Comparison of ENCODE assay signal across 8 mouse cellular contexts in the genomic region with DNA sequence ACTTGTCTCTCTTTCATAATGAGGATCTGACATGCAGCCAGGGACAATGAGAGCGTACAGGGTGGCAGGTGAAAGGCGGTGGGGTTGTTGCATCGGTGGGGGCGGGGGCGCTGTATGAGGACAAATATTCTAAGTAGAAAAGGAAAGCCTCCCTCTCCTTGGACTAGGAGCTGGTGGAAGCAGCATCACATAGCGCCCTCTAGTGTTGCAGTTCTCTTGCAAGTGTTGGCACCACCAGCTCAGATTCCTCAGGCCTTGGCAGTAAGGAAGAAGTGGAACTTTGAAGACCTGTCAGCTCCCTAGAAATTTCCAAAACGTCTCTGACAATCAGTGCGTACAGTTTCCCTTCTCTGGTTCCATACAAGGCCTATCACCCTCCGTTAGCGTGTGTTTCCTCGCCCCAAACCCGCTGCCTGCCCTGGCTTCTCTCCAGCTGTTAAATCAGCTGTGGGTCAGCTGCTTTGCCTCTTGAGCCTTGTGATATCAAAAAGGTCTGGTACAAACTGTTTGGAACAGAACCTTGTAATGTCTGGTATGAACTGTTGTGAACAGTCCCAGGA.
DNase-seq lines count a peak whose midpoint lies in the region; ATAC-seq and TF ChIP-seq lines count a peak whose summit lies in the region.

No protein-coding gene starts in this region.

- no peaks in the 10 kb centered on the region for H3K27me3 ChIP-seq in kidney, embryonic 16.5 days (ENCODE audit: insufficient read depth, low read length)
- no peaks in the 10 kb centered on the region for H3K27me3 ChIP-seq in embryonic facial prominence, embryonic 11.5 days (ENCODE audit: control insufficient read depth, insufficient read depth, low read length)
- no peaks in the 10 kb centered on the region for H3K27me3 ChIP-seq in hindbrain, postnatal 0 days (ENCODE audit: insufficient read depth, low read length)

- no peaks in the 10 kb centered on the region for H3K36me3 ChIP-seq in kidney, embryonic 16.5 days (ENCODE audit: insufficient read depth, low read length)
- H3K36me3 ChIP-seq in embryonic facial prominence, embryonic 11.5 days (replicated peaks; ENCODE audit: control insufficient read depth, insufficient read depth, low read depth, low read length), result no peaks in the 10 kb centered on the region
- no peaks in the 10 kb centered on the region for H3K36me3 ChIP-seq in hindbrain, postnatal 0 days (ENCODE audit: insufficient read depth, low read length)

- 72% methylated on average over 12 of the region's 12 CpGs for WGBS in kidney, embryonic 16.5 days
- 62% methylated on average over 12 of the region's 12 CpGs for WGBS in embryonic facial prominence, embryonic 11.5 days
- WGBS in hindbrain, postnatal 0 days, result 58% methylated on average over 12 of the region's 12 CpGs

- intact Hi-C loops in left cerebral cortex, postnatal 4 days (cut with DNase I), result no loop called here

- no peak overlapping the region for H3K9ac ChIP-seq in kidney, embryonic 16.5 days (replicated peaks; ENCODE audit: low read length)
- no peak overlapping the region for H3K9ac ChIP-seq in embryonic facial prominence, embryonic 11.5 days (replicated peaks; ENCODE audit: low read length)
- no peak overlapping the region for H3K9ac ChIP-seq in hindbrain, postnatal 0 days (replicated peaks; ENCODE audit: low read length)

- no peak overlapping the region for H3K4me3 ChIP-seq in kidney, embryonic 16.5 days (ENCODE audit: low read length)
- no peak overlapping the region for H3K4me3 ChIP-seq in embryonic facial prominence, embryonic 11.5 days (ENCODE audit: low read depth, low read length)
- H3K4me3 ChIP-seq in hindbrain, postnatal 0 days (ENCODE audit: low read length), result no peak overlapping the region

- H3K4me1 ChIP-seq in kidney, embryonic 16.5 days (ENCODE audit: insufficient read depth, low read length), result no peaks in the 10 kb centered on the region
- H3K4me1 ChIP-seq in embryonic facial prominence, embryonic 11.5 days (ENCODE audit: control insufficient read depth, insufficient read depth, low read length), result no peaks in the 10 kb centered on the region
- H3K4me1 ChIP-seq in hindbrain, postnatal 0 days (ENCODE audit: insufficient read depth, low read length), result no peaks in the 10 kb centered on the region

- DNase-seq in kidney, adult 18-20 months, result peak; percentile 48
- DNase-seq in adrenal gland, postnatal 10 days, result peak; percentile 60
- DNase-seq in embryonic facial prominence, embryonic 11.5 days (ENCODE audit: low spot score), result peak; percentile 59
- DNase-seq in hindbrain, postnatal 0 days (ENCODE audit: low spot score), result peak; percentile 84
- peak; percentile 83 for DNase-seq in left cerebral cortex, postnatal 4 days
- DNase-seq in right cerebral cortex, postnatal 4 days, result peak; percentile 74

- H3K27ac ChIP-seq in kidney, embryonic 16.5 days (ENCODE audit: low read length), result no peak overlapping the region
- H3K27ac ChIP-seq in embryonic facial prominence, embryonic 11.5 days (replicated peaks; ENCODE audit: low read depth, low read length), result no peak overlapping the region
- no peak overlapping the region for H3K27ac ChIP-seq in hindbrain, postnatal 0 days

- peak; percentile 71 for TF ChIP-seq CTCF in hindbrain, postnatal 0 days (IDR thresholded peaks at IDR 0.05; ENCODE audit: low read depth)

- H3K4me2 ChIP-seq in kidney, embryonic 16.5 days (replicated peaks; ENCODE audit: low read depth, low read length), result no peak overlapping the region
- no peak overlapping the region for H3K4me2 ChIP-seq in embryonic facial prominence, embryonic 11.5 days (ENCODE audit: low read depth, low read length)
- no peak overlapping the region for H3K4me2 ChIP-seq in hindbrain, postnatal 0 days (ENCODE audit: low read depth, low read length)

- no peaks in the 10 kb centered on the region for H3K9me3 ChIP-seq in kidney, embryonic 16.5 days (ENCODE audit: low read length)
- no peaks in the 10 kb centered on the region for H3K9me3 ChIP-seq in embryonic facial prominence, embryonic 11.5 days (replicated peaks; ENCODE audit: control insufficient read depth, low read length)
- no peaks in the 10 kb centered on the region for H3K9me3 ChIP-seq in hindbrain, postnatal 0 days (ENCODE audit: low read length)

- no peak for ATAC-seq in kidney, embryonic 16.5 days (ENCODE audit: low FRiP score, low TSS enrichment)
- ATAC-seq in embryonic facial prominence, embryonic 11.5 days (replicated peaks; ENCODE audit: insufficient number of reproducible peaks, low FRiP score, low TSS enrichment, low read depth), result no peak
- ATAC-seq in hindbrain, postnatal 0 days, result no peak
- ATAC-seq in megakaryocyte progenitor cell, adult 5-6 weeks (replicated peaks; ENCODE audit: poor library complexity), result no peak
